Mouse (Mus musculus) brain, embryonic 14.5 days (tissue): ENCODE results near the gene Tent4b.

Experiments used
- CTCF ChIP-seq: fragments of 200-500 bp; IDR thresholded peaks from 2 replicates; pipeline ENCODE4 v1.5.1; 2012; ENCODE audit warnings: inconsistent platforms, mild to moderate bottlenecking, moderate library complexity, borderline replicate concordance; ENCODE audit not compliant: insufficient read depth, insufficient read length; ENCODE audit errors: extremely low read depth
- POLR2A ChIP-seq: fragments of 200-500 bp; IDR thresholded peaks from 2 replicates; pipeline ENCODE4 v1.6.1; 2012; ENCODE audit warnings: mild to moderate bottlenecking, inconsistent platforms, borderline replicate concordance; ENCODE audit not compliant: poor library complexity, insufficient read depth, insufficient read length, severe bottlenecking; ENCODE audit errors: extremely low read depth

GRCm38 (mm10) chr8:88260466-88260980, 61.5 kb downstream of the Tent4b start:
- TF ChIP-seq POLR2A (no peak), CTCF (no peak)
